8 mouse cellular contexts compared by ENCODE assay signal in the genomic region with DNA sequence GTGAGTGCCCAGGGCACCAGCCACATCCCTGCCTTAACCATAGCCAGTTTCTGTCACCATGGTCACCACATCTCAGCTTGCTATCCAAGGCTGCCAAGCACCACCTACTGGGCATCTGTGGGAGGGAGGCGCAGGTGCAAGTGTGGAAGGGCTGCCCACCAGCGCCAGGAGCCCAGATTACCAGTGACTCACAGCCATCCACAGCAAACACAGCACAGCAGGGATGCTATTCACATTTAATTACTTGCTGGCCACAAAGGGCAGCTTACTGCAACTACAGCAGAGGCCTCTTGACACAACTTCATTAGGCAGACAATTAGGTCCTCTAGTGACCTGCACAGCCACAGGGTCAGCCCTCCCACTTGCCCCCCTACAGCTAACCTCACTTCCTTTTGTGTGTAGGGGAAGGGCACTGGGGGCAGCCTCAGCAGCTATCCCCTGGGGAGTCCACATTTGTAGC. TPM values are rescaled to one million over a fixed set of nuclear protein-coding genes. Genes with fewer than 3 reads are reported as not detected.
DNase-seq lines count a peak whose midpoint lies in the region; ATAC-seq and TF ChIP-seq lines count a peak whose summit lies in the region.
"Had no signal": no experiment of that assay in that cellular context is flagged by ENCODE, and none has a peak within 500 bp of the region (broad histone marks: within the 10 kb centered on the region; RNA-seq: fewer than 3 reads in every experiment).

No protein-coding gene starts in this region.

- no peak overlapping the region for H3K4me2 ChIP-seq in limb, embryonic 13.5 days (replicated peaks)

- H3K4me3 ChIP-seq in hindbrain, embryonic 10.5 days: no peak overlapping the region
- no peak overlapping the region for H3K4me3 ChIP-seq in limb, embryonic 13.5 days
- no peak overlapping the region for H3K4me3 ChIP-seq in thymus, adult 2 months (ENCODE audit: control insufficient read depth, insufficient read depth, low read length)

- H3K36me3 ChIP-seq in hindbrain, embryonic 10.5 days: peaks cover 90% of the 10 kb centered on the region
- peaks cover 98% of the 10 kb centered on the region for H3K36me3 ChIP-seq in limb, embryonic 13.5 days
- H3K36me3 ChIP-seq in thymus, adult 2 months (ENCODE audit: control insufficient read depth, insufficient read depth, low read length): no peaks in the 10 kb centered on the region

- TF ChIP-seq CTCF in Patski (IDR thresholded peaks at IDR 0.05): no peak
- TF ChIP-seq CTCF in thymus, adult 2 months (IDR thresholded peaks at IDR 0.05; ENCODE audit: borderline replicate concordance, control insufficient read depth, extremely low read depth, insufficient read depth, low read length, poor library complexity): no peak

- peak; percentile 49 for ATAC-seq in Patski
- no peak for ATAC-seq in limb, embryonic 13.5 days (ENCODE audit: low FRiP score, low read depth)

- in situ Hi-C loops in Patski (cut with MboI; ENCODE audit: low pct_unique_long_range_greater_than_20kb): no loop called here

- CTCF ChIA-PET in Patski (lab: Charles Lee): interaction anchor here (0.8 to 3.1 kb wide), 6 partner anchors 8 to 57 kb away, joined by 3 to 14 read pairs (median 6); no protein-coding TSS in a partner anchor

- no peak for TF ChIP-seq POLR2A in thymus, adult 2 months (IDR thresholded peaks at IDR 0.05; ENCODE audit: control insufficient read depth, extremely low read depth, insufficient read depth, low read length, poor library complexity)

- POLR2A ChIA-PET in Patski (lab: Charles Lee): interaction anchor here (1.1 kb wide), 1 partner anchor 13 kb away, joined by 3 read pairs; no protein-coding TSS in a partner anchor

- H3K27ac ChIP-seq in hindbrain, embryonic 10.5 days: peak overlapping the region; percentile 12; the same call in 1 of the 2 replicates
- H3K27ac ChIP-seq in limb, embryonic 13.5 days: no peak overlapping the region
- H3K27ac ChIP-seq in thymus, adult 2 months (ENCODE audit: control insufficient read depth, insufficient read depth, low read length): no peak overlapping the region
- H3K27ac ChIP-seq: macrophage had no signal

- H3K27me3 ChIP-seq in Patski: no peaks in the 10 kb centered on the region
- peaks cover 76% of the 10 kb centered on the region for H3K27me3 ChIP-seq in hindbrain, embryonic 10.5 days (ENCODE audit: insufficient read depth, poor library complexity, severe bottlenecking)
- H3K27me3 ChIP-seq in limb, embryonic 13.5 days: no peaks in the 10 kb centered on the region
- H3K27me3 ChIP-seq in thymus, adult 2 months (ENCODE audit: control insufficient read depth, insufficient read depth, low read length): no peaks in the 10 kb centered on the region

- H3K4me1 ChIP-seq in hindbrain, embryonic 10.5 days (replicated peaks): peaks cover 38% of the 10 kb centered on the region
- H3K4me1 ChIP-seq in limb, embryonic 13.5 days: no peaks in the 10 kb centered on the region
- H3K4me1 ChIP-seq in thymus, adult 2 months (replicated peaks; ENCODE audit: control insufficient read depth, insufficient read depth, low read length): no peaks in the 10 kb centered on the region; the same call in 1 of the 2 replicates

- 0 out of 2 replicates have a peak overlapping the region, but pooled peaks have one; percentile 5 for H3K9ac ChIP-seq in limb, embryonic 13.5 days

- 15% methylated on average over 2 of the region's 2 CpGs for WGBS in hindbrain, embryonic 10.5 days
- 29% methylated on average over 2 of the region's 2 CpGs for WGBS in limb, embryonic 13.5 days
- WGBS in thymus, adult 2 months: 85% methylated on average over 2 of the region's 2 CpGs

- peaks cover 4% of the 10 kb centered on the region; the same call in 1 of the 2 replicates for H3K9me3 ChIP-seq in hindbrain, embryonic 10.5 days
- no peaks in the 10 kb centered on the region for H3K9me3 ChIP-seq in limb, embryonic 13.5 days

- DNase-seq in 416B (ENCODE audit: low read depth): peak; percentile 48
- peak; percentile 47 for DNase-seq in Patski (ENCODE audit: low read depth, low spot score)
- DNase-seq in hindbrain, embryonic 10.5 days (ENCODE audit: low spot score): peak; percentile 40
- DNase-seq in thymus, adult 2 months: no peak
- no peak for DNase-seq in spleen, postnatal 36 days (ENCODE audit: low spot score in 2 of 2)
- no peak for DNase-seq in gastrocnemius, adult 8-10 months (ENCODE audit: low spot score in 2 of 2)

RNA-seq across cellular contexts. Expression of a gene that starts 7.7 kb away (rescaled TPM):
- polyA plus RNA-seq in Patski (2021): 27.1 TPM
- polyA plus RNA-seq in hindbrain, embryonic 10.5 days (2016; fragmentation: Nextera tagmentation; extraction: Ambion mirVana): 68.3 and 77.3 TPM in 2 replicates
- 44.9 and 46.8 TPM in 2 replicates for polyA plus RNA-seq in limb, embryonic 13.5 days (2015; fragmentation: Nextera tagmentation; extraction: Ambion mirVana)
- 103 and 121 TPM in 2 replicates for polyA plus RNA-seq in thymus, adult 2 months (2012; rRNA removed)
- total RNA-seq in gastrocnemius, adult 8-10 months (2022): 10 to 100 TPM; 30.8 to 37.1 (median 32.9) TPM

RNA-seq across cellular contexts. Expression of a gene that starts 9.7 kb away (rescaled TPM):
- polyA plus RNA-seq in Patski (2021): not detected
- polyA plus RNA-seq in hindbrain, embryonic 10.5 days (2016; fragmentation: Nextera tagmentation; extraction: Ambion mirVana): 2.6 and 4.5 TPM in 2 replicates
- 20.3 TPM in 1 of 2 replicates, not detected in the other for polyA plus RNA-seq in limb, embryonic 13.5 days (2015; fragmentation: Nextera tagmentation; extraction: Ambion mirVana)
- not detected in 2 replicates for polyA plus RNA-seq in thymus, adult 2 months (2012; rRNA removed)
- not detected for total RNA-seq in gastrocnemius, adult 8-10 months (2022)

RNA-seq across cellular contexts. Expression of a gene that starts 10.3 kb away (rescaled TPM):
- polyA plus RNA-seq in Patski (2021): not detected
- not detected in 2 replicates for polyA plus RNA-seq in hindbrain, embryonic 10.5 days (2016; fragmentation: Nextera tagmentation; extraction: Ambion mirVana)
- polyA plus RNA-seq in limb, embryonic 13.5 days (2015; fragmentation: Nextera tagmentation; extraction: Ambion mirVana): not detected in 2 replicates
- 1,248 and 1,398 TPM in 2 replicates for polyA plus RNA-seq in thymus, adult 2 months (2012; rRNA removed)
- 100 to 1,000 TPM in 1 of 4 experiments, 10 to 100 TPM in 3; 10.7 to 257 (median 39.5) TPM for total RNA-seq in gastrocnemius, adult 8-10 months (2022)
- polyA plus RNA-seq: macrophage had no signal

RNA-seq across cellular contexts. Expression of a gene that starts 14.9 kb away (rescaled TPM):
- polyA plus RNA-seq in Patski (2021): not detected
- polyA plus RNA-seq in hindbrain, embryonic 10.5 days (2016; fragmentation: Nextera tagmentation; extraction: Ambion mirVana): not detected in 2 replicates
- 0.29 and 0.86 TPM in 2 replicates for polyA plus RNA-seq in limb, embryonic 13.5 days (2015; fragmentation: Nextera tagmentation; extraction: Ambion mirVana)
- polyA plus RNA-seq in thymus, adult 2 months (2012; rRNA removed): 3.7 and 8.9 TPM in 2 replicates
- not detected for total RNA-seq in gastrocnemius, adult 8-10 months (2022)

RNA-seq across cellular contexts. Expression of a gene that starts 15.8 kb away (rescaled TPM):
- polyA plus RNA-seq in Patski (2021): 2.1 TPM
- polyA plus RNA-seq in hindbrain, embryonic 10.5 days (2016; fragmentation: Nextera tagmentation; extraction: Ambion mirVana): 0.72 and 0.80 TPM in 2 replicates
- polyA plus RNA-seq in limb, embryonic 13.5 days (2015; fragmentation: Nextera tagmentation; extraction: Ambion mirVana): 0.94 and 1.0 TPM in 2 replicates
- polyA plus RNA-seq in thymus, adult 2 months (2012; rRNA removed): 5.8 and 7.5 TPM in 2 replicates
- under 1 TPM; 0.13 to 0.36 (median 0.22) TPM for total RNA-seq in gastrocnemius, adult 8-10 months (2022)

Comparison
In these comparisons a context has a peak if more than half of its experiments do, and no peak if none do; other contexts are left out.
1. DNase-seq: peak in 416B (single experiment), Patski (single experiment) and hindbrain, embryonic 10.5 days (single experiment); none in thymus, adult 2 months (single experiment), spleen, postnatal 36 days (0 of 2) and gastrocnemius, adult 8-10 months (0 of 2).
2. RNA of a gene that starts 10.3 kb away (polyA plus RNA-seq): 1,248 to 1,398 TPM in thymus, adult 2 months; not detected in Patski (single experiment), not detected in hindbrain, embryonic 10.5 days and not detected in limb, embryonic 13.5 days; every median in the first group is over 1,000 times any median in the second.